Mouse (Mus musculus) limb, embryonic 14.5 days (tissue): ENCODE measurements at regions not wholly inside any gene's neighbourhood (a gene's known extent, or its start where the extent isn't known, plus 50 kb on each side); places are given as distances from the start of the nearest gene placed in this dataset.

ENCODE experiments used
- ATAC-seq: fragments of 200-750 bp; cut with Nextera tagmentation; 2 replicates; pipeline ENCODE4 v1.8.0; 2017; ENCODE audit warnings: low read depth, moderate number of reproducible peaks, moderate TSS enrichment; ENCODE audit not compliant: low FRiP score
- DNase-seq: peaks from one replicate; pipeline ENCODE4 v3.0.0-alpha.2; 2015; ENCODE audit warnings: low spot score
- H3K27ac ChIP-seq: fragments of 300-500 bp; sonication (generic); replicated peaks from 2 replicates; pipeline ENCODE4 v1.5.1; 2014; ENCODE audit warnings: low read depth, mild to moderate bottlenecking, low read length, moderate library complexity, mixed read lengths
- H3K27me3 ChIP-seq: fragments of 300-500 bp; sonication (generic); 2 replicates; pipeline ENCODE4 v1.6.1; 2014; ENCODE audit warnings: low read length, mixed read lengths; ENCODE audit not compliant: control insufficient read depth, insufficient read depth
- H3K36me3 ChIP-seq: fragments of 300-500 bp; sonication (generic); 2 replicates; pipeline ENCODE4 v1.6.1; 2014; ENCODE audit warnings: mild to moderate bottlenecking, low read length, moderate library complexity, mixed read lengths; ENCODE audit not compliant: control insufficient read depth, insufficient read depth
- H3K4me1 ChIP-seq: fragments of 300-500 bp; sonication (generic); 2 replicates; pipeline ENCODE4 v1.6.1; 2014; ENCODE audit warnings: antibody characterized with exemption, low read length, mixed read lengths; ENCODE audit not compliant: control insufficient read depth, insufficient read depth
- H3K4me2 ChIP-seq: fragments of 300-500 bp; sonication (generic); replicated peaks from 2 replicates; pipeline ENCODE4 v1.6.1; 2014; ENCODE audit warnings: low read depth, mild to moderate bottlenecking, low read length, moderate library complexity; ENCODE audit not compliant: severe bottlenecking
- H3K4me3 ChIP-seq: fragments of 300-500 bp; sonication (generic); replicated peaks from 2 replicates; pipeline ENCODE4 v1.5.1; 2014; ENCODE audit warnings: low read length
- H3K9ac ChIP-seq: fragments of 300-500 bp; sonication (generic); 2 replicates; pipeline ENCODE4 v1.6.1; 2014; ENCODE audit warnings: mild to moderate bottlenecking, low read depth, low read length, moderate library complexity; ENCODE audit not compliant: severe bottlenecking
- H3K9me3 ChIP-seq: fragments of 300-500 bp; sonication (generic); 2 replicates; pipeline ENCODE4 v1.6.1; 2016; ENCODE audit warnings: low read length; ENCODE audit not compliant: control insufficient read depth
- POLR2A ChIP-seq: fragments of 200-500 bp; IDR thresholded peaks from 2 replicates; pipeline ENCODE4 v1.8.0; 2012; ENCODE audit warnings: inconsistent platforms, mild to moderate bottlenecking, moderate library complexity, borderline replicate concordance; ENCODE audit not compliant: insufficient read depth, insufficient read length; ENCODE audit errors: extremely low read depth
- WGBS: fragments of 180-500 bp; shearing (Covaris S2); extraction: QIAGEN DNeasy Blood & Tissue Kit; methylation state at CpG from one replicate; pipeline ENCODE4 v1.1.7; 2014; 5-methylcytosine and 5-hydroxymethylcytosine counted together

DNA sequence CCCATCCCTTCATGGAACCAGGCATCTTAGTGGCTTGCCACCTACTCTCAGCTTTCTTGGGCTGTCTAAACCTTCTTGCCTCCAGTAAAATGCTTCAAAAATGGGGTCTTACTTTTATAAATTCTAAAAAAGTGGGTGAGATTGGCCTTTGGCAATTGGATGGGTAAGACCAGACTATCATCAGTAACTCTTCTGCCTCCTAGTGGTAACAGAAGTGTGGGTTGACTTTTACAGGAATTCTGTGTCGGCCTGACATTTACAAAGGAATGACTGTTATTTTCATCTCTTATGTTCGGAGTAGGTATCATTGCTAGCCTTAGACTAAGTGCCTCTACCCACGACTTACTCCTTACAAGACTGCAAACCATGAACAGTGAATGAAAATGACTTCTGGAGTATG is 180.1 kb upstream of the S100g start:
- no peak for TF ChIP-seq POLR2A
- H3K4me3 ChIP-seq: no peak overlapping the region
- no peaks in the 10 kb centered on the region for H3K27me3 ChIP-seq
- H3K9ac ChIP-seq: no peak overlapping the region
- WGBS: 56% methylated on average over 3 of the region's 3 CpGs
- no peaks in the 10 kb centered on the region for H3K4me1 ChIP-seq
- DNase-seq (no peak), ATAC-seq (no peak)
- H3K36me3 ChIP-seq: no peaks in the 10 kb centered on the region
- H3K4me2 ChIP-seq: no peak overlapping the region
- H3K9me3 ChIP-seq: no peaks in the 10 kb centered on the region
- no peak overlapping the region for H3K27ac ChIP-seq

DNA sequence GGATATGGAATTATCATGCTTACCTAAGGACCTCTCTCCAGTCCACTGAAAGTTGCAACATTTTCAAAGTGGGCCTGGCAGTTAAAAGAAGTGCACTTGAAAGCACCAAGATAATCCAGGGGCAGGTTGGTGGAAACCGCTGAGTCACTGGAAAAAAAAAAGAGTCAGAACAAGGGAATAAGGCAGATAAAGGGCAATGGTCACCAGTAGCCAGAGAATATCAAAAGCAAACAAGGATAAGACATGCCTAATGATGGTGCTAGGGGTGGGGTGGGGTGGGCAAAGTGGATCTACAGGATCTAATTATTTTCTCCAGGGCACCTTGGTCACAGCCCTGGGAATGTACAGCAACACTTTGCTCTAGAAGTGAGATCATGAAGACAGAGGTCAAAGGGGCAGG is 175.1 kb upstream of the S100g start:
- no peak for TF ChIP-seq POLR2A
- ATAC-seq (no peak), DNase-seq (no peak)
- no peak overlapping the region for H3K9ac ChIP-seq
- WGBS: 67% methylated on average over 1 of the region's 1 CpGs
- H3K36me3 ChIP-seq: no peaks in the 10 kb centered on the region
- H3K9me3 ChIP-seq: no peaks in the 10 kb centered on the region
- no peak overlapping the region for H3K4me2 ChIP-seq
- H3K4me3 ChIP-seq: no peak overlapping the region
- H3K4me1 ChIP-seq: no peaks in the 10 kb centered on the region
- no peaks in the 10 kb centered on the region for H3K27me3 ChIP-seq
- no peak overlapping the region for H3K27ac ChIP-seq

DNA sequence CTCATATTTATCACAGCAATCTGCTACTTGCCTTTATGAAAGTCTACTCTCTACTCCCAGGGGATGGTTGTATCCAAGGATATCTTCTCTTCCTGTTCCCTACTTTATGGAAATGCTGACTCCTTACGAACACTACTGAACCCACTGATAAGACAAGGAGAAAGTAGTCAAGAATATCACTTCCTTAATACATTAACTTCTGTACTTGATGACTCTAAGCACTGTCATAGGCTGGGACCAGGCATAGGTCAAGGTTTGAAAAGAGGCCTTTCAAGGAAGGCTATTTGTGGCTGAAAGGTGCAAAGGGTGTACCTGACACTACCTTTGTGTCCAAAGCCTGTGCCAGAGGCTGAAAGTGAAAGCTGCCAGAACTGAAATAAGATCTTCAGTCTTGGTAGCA is 164.2 kb upstream of the S100g start:
- Histone ChIP-seq H3K9me3 (no peaks in the 10 kb centered on the region), H3K4me1 (no peaks in the 10 kb centered on the region), H3K9ac (no peak overlapping the region), H3K27ac (no peak overlapping the region), H3K4me2 (no peak overlapping the region), H3K27me3 (no peaks in the 10 kb centered on the region), H3K36me3 (no peaks in the 10 kb centered on the region), H3K4me3 (no peak overlapping the region)
- ATAC-seq: no peak
- DNase-seq: no peak
- no peak for TF ChIP-seq POLR2A
- 89% methylated on average over 1 of the region's 1 CpGs for WGBS

DNA sequence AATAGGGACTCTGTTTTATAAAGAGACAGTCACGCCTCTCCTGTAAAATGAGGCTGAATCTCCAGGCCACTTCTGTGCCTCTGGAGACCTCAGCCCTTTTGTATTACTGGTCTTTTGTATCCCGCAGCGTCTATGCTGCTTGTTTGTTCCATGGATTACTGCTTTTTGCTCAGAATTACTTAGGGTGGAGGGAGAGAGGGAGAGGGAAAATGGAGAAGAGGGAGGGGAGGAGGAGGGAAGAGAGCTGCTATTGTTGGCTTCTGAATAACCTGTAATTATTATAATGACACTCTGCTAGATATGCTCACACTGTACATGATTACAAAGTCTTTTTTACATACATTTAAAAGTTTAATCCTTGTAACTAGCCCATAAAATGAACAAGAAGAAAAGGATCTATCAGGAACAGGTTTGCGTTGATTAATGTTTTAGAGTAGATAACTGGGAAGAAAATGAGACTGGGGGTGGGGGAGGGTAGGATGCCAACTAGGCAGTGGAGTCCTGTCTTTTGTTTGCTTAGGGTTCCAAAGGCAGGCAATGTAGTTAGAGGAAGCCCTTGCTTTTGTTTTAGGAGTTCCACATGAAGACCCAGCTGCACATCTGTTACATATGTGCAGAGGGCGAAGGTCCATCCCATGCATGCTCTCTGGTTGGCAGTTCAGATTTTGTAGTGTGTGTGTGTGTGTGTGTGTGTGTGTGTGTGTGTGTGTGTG is 153.4 kb upstream of the S100g start:
- no peak for DNase-seq
- Histone ChIP-seq H3K27ac (no peak overlapping the region), H3K4me3 (no peak overlapping the region), H3K4me2 (no peak overlapping the region), H3K36me3 (no peaks in the 10 kb centered on the region), H3K9me3 (no peaks in the 10 kb centered on the region), H3K9ac (no peak overlapping the region), H3K27me3 (no peaks in the 10 kb centered on the region), H3K4me1 (no peaks in the 10 kb centered on the region)
- WGBS: 72% methylated on average over 5 of the region's 5 CpGs
- ATAC-seq: no peak
- no peak for TF ChIP-seq POLR2A

DNA sequence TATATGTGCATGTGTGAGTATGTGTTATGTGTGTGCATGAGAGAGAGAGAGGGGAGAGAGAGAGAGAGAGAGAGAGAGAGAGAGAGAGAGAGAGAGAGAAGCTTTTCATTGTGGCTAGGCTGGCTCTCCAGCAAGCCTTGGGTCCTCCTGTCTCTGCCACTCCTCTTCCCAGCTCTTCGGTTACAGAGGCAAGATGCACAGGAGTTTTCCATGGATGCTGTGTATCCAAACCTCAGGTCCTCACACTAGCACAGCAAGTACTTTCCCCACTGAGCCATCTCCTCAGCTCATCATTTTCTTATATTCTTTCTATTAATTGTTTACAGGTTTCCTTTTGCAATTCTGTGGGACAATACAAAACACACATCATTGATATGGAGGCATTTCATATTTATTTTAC is 152.8 kb upstream of the S100g start:
- H3K4me1 ChIP-seq: no peaks in the 10 kb centered on the region
- ATAC-seq: no peak
- DNase-seq: no peak
- no peak overlapping the region for H3K27ac ChIP-seq
- no peak for TF ChIP-seq POLR2A
- WGBS: 80% methylated on average over 1 of the region's 1 CpGs
- no peak overlapping the region for H3K4me3 ChIP-seq
- H3K27me3 ChIP-seq: no peaks in the 10 kb centered on the region
- no peak overlapping the region for H3K9ac ChIP-seq
- H3K36me3 ChIP-seq: no peaks in the 10 kb centered on the region
- no peaks in the 10 kb centered on the region for H3K9me3 ChIP-seq
- H3K4me2 ChIP-seq: no peak overlapping the region
